In genomic region chr3:31309371-31309933, GRCm38 (mm10) we compare ENCODE assay signal across 9 mouse cellular contexts. TPM values are rescaled to one million over a fixed set of nuclear protein-coding genes. Genes with fewer than 3 reads are reported as not detected.
DNase-seq lines count a peak whose midpoint lies in the region; ATAC-seq lines count a peak whose summit lies in the region.
"Had no signal": no experiment of that assay in that cellular context is flagged by ENCODE, and none has a peak within 500 bp of the region (broad histone marks: within the 10 kb centered on the region; RNA-seq: fewer than 3 reads in every experiment).

No protein-coding gene starts in this region.

- H3K27ac ChIP-seq in heart, embryonic 10.5 days: no peak overlapping the region
- H3K27ac ChIP-seq in forebrain, embryonic 14.5 days (ENCODE audit: low read depth, low read length): peak overlapping the region; percentile 14; the same call in 1 of the 2 replicates
- H3K27ac ChIP-seq: liver, embryonic 13.5 days had no signal

- H3K4me1 ChIP-seq in heart, embryonic 10.5 days: peaks cover 14% of the 10 kb centered on the region
- H3K4me1 ChIP-seq in forebrain, embryonic 14.5 days (ENCODE audit: control insufficient read depth, insufficient read depth, low read length): no peaks in the 10 kb centered on the region
- H3K4me1 ChIP-seq: liver, embryonic 13.5 days had no signal

- peak; percentile 85 for ATAC-seq in forebrain, embryonic 14.5 days

- no peaks in the 10 kb centered on the region for H3K9me3 ChIP-seq in heart, embryonic 10.5 days
- no peaks in the 10 kb centered on the region for H3K9me3 ChIP-seq in forebrain, embryonic 14.5 days (replicated peaks; ENCODE audit: control insufficient read depth, low read length)
- H3K9me3 ChIP-seq: liver, embryonic 13.5 days had no signal

- H3K4me2 ChIP-seq in forebrain, embryonic 14.5 days (ENCODE audit: low read length): peak overlapping the region; percentile 84
- H3K4me2 ChIP-seq: liver, embryonic 13.5 days had no signal

- peak overlapping the region; percentile 50 for H3K4me3 ChIP-seq in heart, embryonic 10.5 days
- peak overlapping the region; percentile 55 for H3K4me3 ChIP-seq in forebrain, embryonic 14.5 days (ENCODE audit: low read depth, low read length)
- H3K4me3 ChIP-seq: liver, embryonic 13.5 days had no signal

- intact Hi-C loops in left cerebral cortex, postnatal 25 days (cut with DNase I): loop anchor here (2.0 to 5.0 kb wide), 4 partner anchors 19 to 217 kb away; partner anchors contain the start of gene Cldn11

- peaks cover 48% of the 10 kb centered on the region for H3K27me3 ChIP-seq in heart, embryonic 10.5 days (ENCODE audit: insufficient read depth, poor library complexity, severe bottlenecking)
- peaks cover 5% of the 10 kb centered on the region; the same call in 1 of the 2 replicates for H3K27me3 ChIP-seq in forebrain, embryonic 14.5 days (replicated peaks; ENCODE audit: control insufficient read depth, insufficient read depth, low read length)

- H3K9ac ChIP-seq in forebrain, embryonic 14.5 days (ENCODE audit: low read length): peak overlapping the region; percentile 72
- H3K9ac ChIP-seq: liver, embryonic 13.5 days had no signal

- no peak for DNase-seq in heart, embryonic 10.5 days (ENCODE audit: low spot score)
- DNase-seq in heart, adult 18-20 months: no peak
- DNase-seq in cerebellum, adult 11 months: peak; percentile 72
- DNase-seq in forebrain, embryonic 14.5 days (ENCODE audit: low spot score): peak; percentile 46
- peak; percentile 48 to 52 for DNase-seq in left cerebral cortex, postnatal 25 days (ENCODE audit: low spot score in 2 of 2)
- peak; percentile 55 for DNase-seq in right cerebral cortex, adult 18-20 months
- DNase-seq in ovary, adult 18-20 months (ENCODE audit: low spot score): no peak
- no peak for DNase-seq in spleen, adult 18-20 months
- DNase-seq: liver, embryonic 13.5 days had no signal

- 3% methylated on average over 36 of the region's 36 CpGs for WGBS in heart, embryonic 10.5 days
- WGBS in forebrain, embryonic 14.5 days: under 1% methylated on average over 36 of the region's 36 CpGs

- no peaks in the 10 kb centered on the region for H3K36me3 ChIP-seq in heart, embryonic 10.5 days
- no peaks in the 10 kb centered on the region for H3K36me3 ChIP-seq in forebrain, embryonic 14.5 days (ENCODE audit: control insufficient read depth, insufficient read depth, low read length)
- H3K36me3 ChIP-seq: liver, embryonic 13.5 days had no signal

RNA-seq across cellular contexts. Expression of gene Slc7a14, which starts 0.7 kb away (rescaled TPM):
- polyA plus RNA-seq in heart, embryonic 10.5 days (2016; fragmentation: Nextera tagmentation; extraction: Ambion mirVana): 0.43 and 0.46 TPM in 2 replicates
- not detected for total RNA-seq in heart, adult 18-20 months (2021)
- polyA plus RNA-seq in forebrain, embryonic 14.5 days (2014; fragmentation: Nextera tagmentation; extraction: Ambion mirVana): 2.2 and 3.2 TPM in 2 replicates
- total RNA-seq in left cerebral cortex, postnatal 25 days (2021): 10 to 100 TPM; 52.1 to 52.6 TPM

Comparison
In these comparisons a context has a peak if more than half of its experiments do, and no peak if none do; other contexts are left out.
1. DNase-seq: peak in cerebellum, adult 11 months (single experiment), forebrain, embryonic 14.5 days (single experiment), left cerebral cortex, postnatal 25 days (2 of 2) and right cerebral cortex, adult 18-20 months (single experiment); none in heart, embryonic 10.5 days (single experiment), heart, adult 18-20 months (0 of 2), ovary, adult 18-20 months (single experiment) and spleen, adult 18-20 months (0 of 2).
2. RNA of gene Slc7a14, which starts 0.7 kb away (total RNA-seq): 52.1 to 52.6 TPM in left cerebral cortex, postnatal 25 days; not detected in heart, adult 18-20 months; every median in the first group is over 10 times any median in the second.